Mouse (Mus musculus): ENCODE results near the gene Gpr82. TPM values are rescaled to one million over a fixed set of nuclear protein-coding genes. Genes with fewer than 3 reads are reported as not detected.

Gpr82 gene
- polyA plus RNA-seq, 1 experiment: not detected

GRCm38 (mm10) chrX:13700681-13701080 is 39.5 kb downstream of the Gpr82 start:
- no peak for DNase-seq (ENCODE audit: low read depth)
- TF ChIP-seq CTCF (IDR thresholded peaks at IDR 0.05; ENCODE audit: borderline replicate concordance, extremely low read depth, insufficient read depth, insufficient read length): no peak
- TF ChIP-seq POLR2A (IDR thresholded peaks at IDR 0.05; ENCODE audit: borderline replicate concordance, extremely low read depth, insufficient read depth, insufficient read length, poor library complexity, severe bottlenecking): no peak

- DNase-seq (ENCODE audit: low read depth): peak; percentile 29
These were observed 43.9 kb downstream of the Gpr82 start for GRCm38 (mm10) chrX:13705051-13705450.

GRCm38 (mm10) chrX:13710174-13710573 is 49.0 kb downstream of the Gpr82 start:
- TF ChIP-seq POLR2A (IDR thresholded peaks at IDR 0.05; ENCODE audit: borderline replicate concordance, extremely low read depth, insufficient read depth, insufficient read length, poor library complexity, severe bottlenecking) (no peak), CTCF (IDR thresholded peaks at IDR 0.05; ENCODE audit: borderline replicate concordance, extremely low read depth, insufficient read depth, insufficient read length) (peak; percentile 72; the same call in 1 of the 2 replicates)
- peak; percentile 72 for DNase-seq (ENCODE audit: low read depth)

More at GRCm38 (mm10) chrX:13705051-13705450, 43.9 kb downstream of the Gpr82 start:
- TF ChIP-seq CTCF (IDR thresholded peaks at IDR 0.05; ENCODE audit: borderline replicate concordance, extremely low read depth, insufficient read depth, insufficient read length) (no peak), POLR2A (IDR thresholded peaks at IDR 0.05; ENCODE audit: borderline replicate concordance, extremely low read depth, insufficient read depth, insufficient read length, poor library complexity, severe bottlenecking) (no peak)

Other genes with a start within 250 kb of the Gpr82 start
- 0.34 and 0.53 TPM in 2 replicates for gene Nyx, start 195.3 kb upstream of the Gpr82 start, polyA plus RNA-seq (2012; rRNA removed)
- gene Gpr34, start 29.3 kb upstream of the Gpr82 start, polyA plus RNA-seq (2012; rRNA removed): 1.2 and 1.4 TPM in 2 replicates
- gene Cask, start 190.0 kb downstream of the Gpr82 start, polyA plus RNA-seq (2012; rRNA removed): 47.3 and 68.8 TPM in 2 replicates